Mouse (Mus musculus): ENCODE results near the gene Mybpc3.

Mybpc3 gene

DNA sequence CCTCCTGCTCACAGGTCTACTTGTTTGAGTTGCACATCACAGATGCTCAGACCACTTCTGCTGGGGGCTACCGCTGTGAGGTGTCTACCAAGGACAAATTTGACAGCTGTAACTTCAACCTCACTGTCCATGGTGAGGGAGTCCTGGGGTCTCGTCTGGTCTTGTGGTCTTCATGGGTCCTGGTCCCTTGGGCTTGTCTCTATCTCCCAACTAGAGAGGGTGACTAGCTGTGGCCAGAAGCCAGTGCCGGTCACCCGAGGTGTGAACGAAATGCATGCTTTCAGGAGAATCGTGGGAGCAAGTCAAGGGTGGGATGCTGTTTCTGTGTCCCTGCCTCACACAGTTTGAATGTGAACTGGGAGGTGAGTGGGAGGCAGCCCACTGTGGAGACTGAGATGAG, 3.1 kb downstream of the Mybpc3 start:
- no peak for DNase-seq (ENCODE audit: low spot score in 2 of 2)

- no peak for DNase-seq (ENCODE audit: low spot score in 2 of 2)
Observed at GRCm38 (mm10) chr2:91121497-91121896, 3.6 kb downstream of the Mybpc3 start.

DNA sequence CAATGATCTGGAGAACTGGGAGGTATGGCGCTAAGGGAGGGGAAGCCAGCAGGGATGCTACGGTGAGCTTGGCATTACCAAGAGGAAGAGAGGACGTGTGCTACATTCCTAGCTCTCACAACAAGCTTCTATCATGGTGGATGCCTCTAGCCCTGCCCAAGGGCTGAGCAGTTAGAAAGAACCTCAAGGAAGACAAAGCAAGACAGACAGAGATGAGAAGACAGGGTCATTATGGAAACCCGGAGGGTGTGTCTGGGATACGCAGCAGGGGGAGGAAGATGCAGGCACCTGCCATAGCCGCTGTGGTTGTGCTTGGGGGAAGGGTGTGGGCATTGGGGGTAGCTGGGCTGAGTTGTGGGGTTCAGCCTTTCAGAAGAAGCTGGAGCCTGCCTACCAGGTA, 5.6 kb downstream of the Mybpc3 start:
- DNase-seq (ENCODE audit: low spot score in 2 of 2), result no peak

- no peak for DNase-seq (ENCODE audit: low spot score in 2 of 2)
Observed at GRCm38 (mm10) chr2:91125101-91125500, 7.2 kb downstream of the Mybpc3 start.

- no peak for DNase-seq (ENCODE audit: low spot score in 2 of 2)
Observed at GRCm38 (mm10) chr2:91128761-91129160, 10.8 kb downstream of the Mybpc3 start.

DNA sequence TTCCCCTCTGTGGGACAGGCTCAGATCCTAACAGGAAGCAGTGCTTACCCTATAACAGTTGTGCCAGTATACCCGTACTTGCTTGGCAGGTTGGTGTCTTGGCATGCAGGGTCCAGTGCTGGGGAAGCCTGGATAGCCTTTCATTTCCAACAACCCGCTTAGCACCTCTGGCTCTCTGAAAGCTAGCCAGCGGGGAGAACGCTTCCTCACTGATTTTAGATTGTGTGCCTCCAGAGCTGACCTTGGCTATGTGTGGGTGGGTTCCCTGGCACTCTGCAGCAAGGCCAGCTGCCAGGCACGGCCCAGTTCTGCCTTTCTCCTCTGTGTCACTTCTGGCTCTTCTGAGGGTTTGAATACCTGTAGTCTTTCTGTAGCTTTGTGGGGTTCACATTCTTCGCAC, 12.2 kb downstream of the Mybpc3 start:
- no peak for DNase-seq (ENCODE audit: low spot score in 2 of 2)

GRCm38 (mm10) chr2:91131251-91131650, 13.3 kb downstream of the Mybpc3 start:
- no peak for DNase-seq (ENCODE audit: low spot score in 2 of 2)

GRCm38 (mm10) chr2:91132035-91132434, 14.1 kb downstream of the Mybpc3 start:
- no peak for DNase-seq (ENCODE audit: low spot score in 2 of 2)

GRCm38 (mm10) chr2:91136513-91137412, 18.8 kb downstream of the Mybpc3 start:
- DNase-seq (ENCODE audit: low spot score in 2 of 2), result no peak

- DNase-seq (ENCODE audit: low spot score in 2 of 2), result no peak
Observed at GRCm38 (mm10) chr2:91137481-91137880, 19.5 kb downstream of the Mybpc3 start.

DNA sequence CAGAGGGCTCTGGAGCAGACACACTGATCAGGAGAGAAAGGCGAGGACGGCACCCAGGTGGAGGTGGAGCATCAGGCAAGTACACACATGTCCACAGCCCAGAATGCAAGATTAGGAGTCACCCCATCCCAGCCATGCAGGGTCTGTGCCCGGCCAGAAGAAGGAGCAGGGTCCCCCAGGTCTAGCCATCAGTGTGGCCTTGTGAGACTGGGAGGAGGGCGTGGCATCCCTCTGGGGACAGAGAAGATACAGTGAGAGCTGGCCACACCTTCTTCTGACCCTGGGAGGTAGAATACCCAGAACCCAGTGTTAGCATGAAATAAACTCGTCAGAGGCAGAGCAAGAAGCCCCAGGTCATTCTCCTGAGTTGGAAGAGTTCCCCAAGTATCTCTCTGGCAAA, 21.4 kb downstream of the Mybpc3 start:
- DNase-seq (ENCODE audit: low spot score in 2 of 2), result no peak

DNA sequence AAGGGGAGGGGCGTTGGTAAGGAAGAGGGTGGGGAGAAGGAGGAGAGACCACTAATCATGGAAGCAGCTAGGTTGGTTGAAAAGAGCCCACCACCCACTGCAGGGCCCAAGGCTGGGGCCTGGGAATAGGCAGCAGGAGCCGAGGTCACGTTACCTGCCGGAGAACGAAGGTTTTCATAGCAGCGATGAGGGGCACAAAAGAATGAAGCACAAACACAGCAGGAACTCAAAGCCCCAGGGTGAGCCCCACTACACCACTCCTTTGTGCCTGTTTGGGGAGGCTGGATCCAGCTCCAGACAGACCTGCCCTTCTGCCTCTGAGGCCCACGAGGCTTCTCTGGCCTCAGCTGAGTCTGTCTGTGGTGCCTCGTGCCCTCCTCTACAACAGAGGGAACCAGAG, 21.8 kb downstream of the Mybpc3 start:
- no peak for DNase-seq (ENCODE audit: low spot score in 2 of 2)

DNA sequence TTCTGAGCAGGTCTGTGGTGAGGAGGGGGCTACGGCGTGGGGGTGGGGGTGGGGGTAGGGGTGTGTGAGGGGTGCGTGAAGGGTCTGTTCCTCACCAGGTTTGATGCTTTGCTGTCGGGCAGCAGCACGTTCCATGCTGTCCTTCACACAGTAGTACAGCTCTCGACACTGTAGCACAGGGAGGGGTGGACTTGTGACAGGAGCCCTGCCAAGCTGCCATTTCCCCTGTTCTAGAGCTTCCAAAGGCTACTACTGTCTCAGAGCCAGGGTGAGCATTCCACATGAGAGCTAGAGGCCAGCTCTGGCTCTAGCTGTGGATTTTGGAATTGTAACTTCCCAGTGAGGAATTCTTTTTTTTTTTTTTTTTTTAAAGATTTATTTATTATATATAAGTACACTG, 25.0 kb downstream of the Mybpc3 start:
- no peak for DNase-seq (ENCODE audit: low spot score in 2 of 2)

DNA sequence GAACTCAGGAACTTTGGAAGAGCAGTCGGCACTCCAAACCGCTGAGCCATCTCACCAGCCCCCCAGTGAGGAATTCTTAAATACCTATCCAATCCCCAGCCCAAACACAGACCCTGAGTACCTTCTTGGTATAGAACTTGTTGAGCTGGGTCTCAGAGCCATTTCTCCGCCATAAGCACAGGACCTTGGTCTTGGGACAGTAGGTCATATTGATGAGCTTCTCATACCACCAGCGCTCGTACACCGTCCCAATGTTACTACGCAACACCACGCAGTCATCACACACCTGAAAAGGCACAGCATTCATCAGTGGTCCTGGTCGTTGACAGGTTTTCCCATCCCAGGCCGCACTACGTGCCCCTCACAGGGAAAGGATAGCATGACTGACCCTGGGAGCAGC, 25.5 kb downstream of the Mybpc3 start:
- DNase-seq (ENCODE audit: low spot score in 2 of 2), result no peak

- DNase-seq (ENCODE audit: low spot score in 2 of 2), result no peak
Observed at GRCm38 (mm10) chr2:91148101-91148500, 30.2 kb downstream of the Mybpc3 start.

GRCm38 (mm10) chr2:91151331-91151730, 33.4 kb downstream of the Mybpc3 start:
- no peak for DNase-seq (ENCODE audit: low spot score in 2 of 2)

- DNase-seq (ENCODE audit: low spot score in 2 of 2), result no peak
Observed at GRCm38 (mm10) chr2:91152885-91153377, 35.0 kb downstream of the Mybpc3 start.

DNA sequence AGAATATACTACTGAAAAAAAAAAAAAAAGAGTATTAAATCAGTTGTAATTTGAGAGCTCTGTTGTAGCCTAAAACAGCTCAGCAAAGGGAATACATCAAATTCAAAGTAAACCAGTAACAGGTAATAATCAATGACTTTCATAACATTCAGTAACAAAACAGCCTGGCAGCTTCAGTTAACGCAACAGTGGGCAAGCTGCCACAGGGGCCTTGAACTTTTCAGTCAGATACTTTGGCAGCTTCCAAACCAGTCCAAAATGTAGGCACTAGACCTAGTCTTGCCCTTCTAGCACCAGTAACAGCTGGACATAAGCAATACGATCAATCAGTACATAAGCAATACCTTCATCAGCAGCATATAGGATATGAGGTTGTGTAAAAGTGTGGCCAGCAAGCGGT, 36.1 kb downstream of the Mybpc3 start:
- DNase-seq (ENCODE audit: low spot score in 2 of 2), result no peak

DNA sequence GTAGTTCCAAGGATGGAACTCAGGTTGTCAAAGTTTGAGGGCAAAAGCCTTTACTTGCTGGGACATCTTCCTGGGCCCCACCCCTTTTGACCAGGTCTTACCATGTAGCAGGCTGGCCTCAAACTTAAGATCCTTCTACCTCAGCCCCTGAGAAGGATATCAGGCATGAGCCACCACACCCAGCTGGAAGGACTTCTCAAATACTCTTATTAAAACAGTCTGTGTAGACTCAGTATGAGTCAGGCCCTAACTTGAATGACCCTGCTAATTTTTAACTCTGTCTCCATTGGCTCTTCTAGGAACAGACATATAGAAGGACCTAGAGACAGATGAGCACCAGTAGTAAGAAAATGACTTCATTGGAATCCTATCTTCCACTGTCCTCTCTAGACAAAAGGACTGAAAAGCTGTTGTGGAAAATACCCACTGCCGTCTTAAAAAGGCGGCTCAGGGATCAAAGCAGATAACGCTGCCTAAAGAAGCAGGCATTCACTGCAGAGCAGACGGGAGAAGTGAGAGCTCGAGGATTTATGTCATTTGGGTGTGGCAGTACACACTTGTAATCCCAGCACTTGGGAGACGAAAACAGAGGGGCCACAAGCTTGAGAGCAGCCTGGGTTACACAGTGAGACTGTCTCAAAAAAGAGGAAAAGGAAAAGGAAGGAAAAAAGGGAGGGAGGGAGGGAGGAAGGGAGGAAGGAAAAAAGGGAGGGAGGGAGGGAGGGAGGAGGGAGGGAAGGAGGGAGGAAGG, 39.2 kb downstream of the Mybpc3 start:
- DNase-seq (ENCODE audit: low spot score in 2 of 2), result no peak

- no peak for DNase-seq (ENCODE audit: low spot score in 2 of 2)
Observed at GRCm38 (mm10) chr2:91160591-91160990, 42.6 kb downstream of the Mybpc3 start.

DNA sequence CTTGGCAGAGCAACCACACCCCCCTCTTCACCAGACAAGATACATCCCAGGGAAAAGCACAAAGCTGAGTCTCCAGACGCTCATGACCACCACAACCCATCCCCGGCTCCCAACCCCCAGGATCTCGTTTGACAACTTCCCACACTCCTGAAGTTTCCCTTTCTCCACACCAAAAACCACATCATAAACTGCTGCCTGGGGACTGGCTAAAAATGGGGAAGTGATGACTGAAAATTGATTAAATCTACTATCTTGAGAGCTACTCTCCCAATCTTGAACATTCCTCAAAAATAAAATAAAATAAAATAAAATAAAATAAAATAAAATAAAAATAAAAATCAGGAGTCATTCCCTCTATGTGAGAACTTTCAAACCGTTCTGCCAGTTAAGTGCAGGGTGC, 45.0 kb downstream of the Mybpc3 start:
- DNase-seq (ENCODE audit: low spot score in 2 of 2), result no peak

GRCm38 (mm10) chr2:91163532-91163931, 45.6 kb downstream of the Mybpc3 start:
- DNase-seq (ENCODE audit: low spot score in 2 of 2), result no peak

DNA sequence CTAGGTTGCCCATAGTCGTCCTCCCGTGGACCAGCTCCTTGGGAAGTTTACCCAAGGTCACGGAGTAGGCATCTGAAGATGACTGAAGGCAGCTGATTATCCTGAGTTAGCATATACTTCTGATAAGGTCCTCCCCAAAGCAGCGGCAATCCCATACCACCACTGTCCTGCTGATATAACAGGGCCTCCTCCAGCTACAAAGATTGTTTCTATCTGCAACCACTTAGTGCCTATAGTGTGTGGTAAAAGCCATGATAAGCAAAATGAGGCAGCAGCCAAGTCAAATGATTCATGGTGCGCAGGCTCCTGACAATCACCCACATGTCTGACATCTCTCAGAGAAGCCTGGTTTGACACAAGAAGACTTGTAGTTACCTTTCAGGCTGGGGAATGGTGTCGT, 47.0 kb downstream of the Mybpc3 start:
- DNase-seq (ENCODE audit: low spot score in 2 of 2), result no peak

Measured in frontal cortex, postnatal 25 days (tissue).